Mouse (Mus musculus) c-Kit-positive CD71-positive TER-119-positive erythroid progenitor cells, embryonic 14.5 days (primary cell): ENCODE measurements at regions not wholly inside any gene's neighbourhood (a gene's known extent, or its start where the extent isn't known, plus 50 kb on each side); places are given as distances from the start of the nearest gene placed in this dataset.
"Not testable (repeated sequence)": the region's sequence is repeated elsewhere in the genome, so short reads cannot be mapped to it uniquely, and the experiment has no call there.

ENCODE experiments used
- DNase-seq: peaks from one replicate; pipeline ENCODE4 v3.0.0-alpha.2; 2013; ENCODE audit warnings: low spot score

DNA sequence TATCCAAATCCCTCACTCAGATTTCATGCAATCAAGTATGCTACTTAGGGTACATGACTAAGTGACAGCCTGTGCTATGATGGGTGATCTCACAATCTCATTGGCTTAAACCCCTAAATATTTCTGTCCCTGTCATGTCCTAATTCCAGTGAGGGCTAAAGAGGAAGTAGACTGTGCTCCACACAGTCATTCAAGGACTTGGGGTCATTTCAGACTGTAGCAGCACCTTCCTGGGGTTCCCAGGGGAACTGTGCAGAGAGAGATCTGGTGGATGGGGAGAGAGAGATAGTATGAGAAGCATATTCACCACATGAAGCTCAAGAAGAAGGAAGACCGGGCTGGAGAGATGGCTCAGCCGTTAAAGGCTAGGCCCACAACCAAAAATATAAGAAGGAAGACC lies 100.7 kb downstream of the H2al2a start:
- no peak for DNase-seq

DNA sequence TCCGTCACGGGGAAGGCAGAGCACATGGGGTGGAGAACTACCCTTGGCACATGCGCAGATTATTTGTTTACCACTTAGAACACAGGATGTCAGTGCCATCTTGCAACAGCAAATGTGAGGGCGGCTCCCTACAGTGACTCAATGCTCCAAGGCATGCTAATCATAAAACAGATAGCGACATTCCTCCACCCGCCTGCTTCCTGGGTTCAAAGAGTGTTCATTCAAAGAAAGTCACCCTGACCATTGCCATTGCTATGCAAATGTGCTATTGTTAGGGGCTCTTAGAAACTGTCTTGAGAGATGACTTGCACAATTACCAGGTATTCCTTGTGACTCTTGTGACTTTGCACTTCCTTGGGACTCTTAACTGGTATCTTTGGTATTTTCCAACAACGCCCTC lies 104.1 kb downstream of the H2al2a start:
- not testable (repeated sequence) for DNase-seq

DNA sequence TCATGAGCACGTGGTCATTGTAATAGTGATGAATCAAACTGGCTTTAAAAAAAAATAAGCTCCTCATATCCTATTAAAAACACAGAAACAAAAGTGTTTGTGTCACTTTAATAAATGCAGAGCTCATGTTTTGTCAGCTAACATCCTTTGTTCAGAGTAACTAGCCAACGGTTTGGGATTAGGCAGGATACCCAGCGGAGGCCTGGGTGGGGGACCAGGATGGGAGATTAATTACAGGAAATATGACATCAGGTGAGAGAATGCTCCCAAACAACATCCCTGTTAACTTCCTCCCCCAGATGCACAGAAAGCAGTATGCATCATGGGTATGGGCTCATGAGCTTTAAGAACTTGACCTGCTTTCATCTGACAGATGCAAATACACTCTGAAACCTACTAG lies 109.1 kb downstream of the H2al2a start:
- DNase-seq, result no peak

DNA sequence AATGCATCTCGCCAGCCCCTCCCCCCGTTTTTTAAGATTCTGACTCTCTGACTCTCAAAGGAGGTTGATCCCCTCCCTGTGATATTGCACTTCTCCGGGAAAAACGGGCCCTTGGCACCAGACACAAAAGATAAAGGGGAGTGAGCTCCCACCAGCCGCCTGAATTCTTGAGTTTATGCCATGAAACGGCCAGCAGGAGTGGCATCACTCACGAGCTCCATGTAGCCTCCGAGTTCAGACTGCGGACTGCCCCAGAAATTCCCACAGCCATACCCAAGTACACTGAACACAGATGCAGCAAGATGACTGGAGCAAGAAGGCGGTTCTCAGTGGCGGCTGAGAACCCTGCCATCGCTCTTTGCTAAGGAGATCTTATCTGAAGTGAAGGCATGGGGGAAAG lies 114.4 kb downstream of the H2al2a start:
- DNase-seq, result no peak

DNA sequence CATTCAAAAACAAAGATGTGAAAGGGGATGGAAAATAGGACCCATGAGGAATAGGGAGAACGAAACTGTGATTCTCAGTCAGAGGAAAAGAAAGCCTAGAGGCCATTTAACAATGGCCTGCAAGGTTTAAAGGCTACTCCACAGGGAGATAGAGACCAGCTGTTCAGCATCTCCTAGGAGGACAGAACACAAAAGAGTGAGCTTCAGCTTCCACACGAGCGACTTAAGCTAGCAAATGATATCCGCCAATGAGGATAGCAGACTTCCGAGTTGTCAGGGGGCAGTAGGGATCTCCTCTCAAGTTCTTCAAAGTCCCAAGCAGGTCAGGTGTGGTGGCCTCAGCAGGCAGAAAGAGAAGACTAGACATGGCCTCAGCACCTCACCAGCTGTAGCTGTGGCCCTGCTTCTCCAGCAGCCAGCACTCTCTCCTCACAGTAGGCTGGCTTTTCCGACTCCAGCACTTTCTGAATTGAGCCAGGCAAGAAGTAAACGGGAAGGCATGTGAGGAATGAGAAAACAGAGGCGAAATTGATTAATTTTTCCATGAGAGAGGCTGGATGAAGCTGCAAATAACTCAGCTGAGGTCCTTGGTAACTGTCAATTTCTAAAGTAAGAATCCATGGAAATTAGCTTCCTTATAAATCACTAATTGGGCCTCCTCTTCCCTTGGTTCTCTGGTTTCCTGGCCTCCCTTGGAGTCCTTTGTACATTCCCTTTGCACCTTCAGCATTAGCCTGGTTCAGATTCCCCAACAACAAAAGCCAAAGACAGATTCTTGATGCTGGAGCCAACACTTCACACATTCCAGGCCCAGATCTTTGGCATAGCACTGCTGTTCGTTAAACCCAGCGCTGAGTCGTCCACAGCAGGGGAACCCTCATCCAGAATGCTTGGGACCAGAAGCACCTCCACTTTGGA lies 115.7 kb downstream of the H2al2a start:
- no peak for DNase-seq

- no peak for DNase-seq
Measured at GRCm38 (mm10) chr2:17877901-17878300, 118.9 kb downstream of the H2al2a start.

DNA sequence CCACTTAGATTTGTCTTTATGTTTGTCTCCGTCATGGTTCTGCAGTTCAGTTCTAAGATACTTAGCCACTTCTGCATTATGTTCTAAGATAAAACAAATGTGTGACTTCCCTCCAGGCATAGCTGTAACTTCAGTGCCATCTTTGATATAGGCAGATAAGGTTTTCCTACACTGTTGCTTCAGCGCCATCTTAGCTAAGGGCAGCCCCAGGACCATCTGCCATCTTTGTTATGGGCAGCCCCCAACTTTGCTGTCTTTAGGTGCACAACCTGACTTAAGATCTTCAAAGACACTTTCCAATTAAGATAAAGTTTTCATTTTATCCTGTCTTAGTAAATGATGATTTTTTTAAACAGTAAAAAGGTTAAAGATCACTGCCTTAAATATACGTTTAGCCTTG lies 119.8 kb downstream of the H2al2a start:
- no peak for DNase-seq

GRCm38 (mm10) chr2:17876155-17876554 lies 120.6 kb downstream of the H2al2a start:
- DNase-seq, result no peak

- no peak for DNase-seq
Measured at GRCm38 (mm10) chr2:17870562-17870961, 126.2 kb downstream of the H2al2a start.

DNA sequence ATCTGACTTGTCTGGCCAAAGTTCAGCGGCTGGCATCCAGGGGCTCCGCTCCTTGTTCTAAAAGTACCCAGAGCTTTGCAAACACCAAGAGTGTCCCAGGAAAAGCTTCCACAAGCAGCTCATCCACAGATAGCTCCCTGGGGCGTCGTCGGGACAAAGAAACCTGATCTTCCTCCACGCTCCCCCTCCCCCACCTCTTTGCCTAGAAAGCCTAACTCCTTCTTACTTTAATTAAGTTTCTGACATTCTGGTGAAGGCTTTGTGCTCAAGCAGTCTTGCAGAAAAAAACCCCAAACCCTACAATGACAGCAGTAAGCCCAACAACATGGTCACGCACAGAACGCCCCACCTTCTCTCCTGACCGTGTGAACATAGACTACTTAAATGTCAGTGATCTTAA lies 128.6 kb downstream of the H2al2a start:
- no peak for DNase-seq

- DNase-seq, result no peak
Measured at GRCm38 (mm10) chr2:17867341-17867740, 129.4 kb downstream of the H2al2a start.

- DNase-seq, result no peak
Measured at GRCm38 (mm10) chr2:17861765-17862495, 130.7 kb upstream of the Nebl start.

DNA sequence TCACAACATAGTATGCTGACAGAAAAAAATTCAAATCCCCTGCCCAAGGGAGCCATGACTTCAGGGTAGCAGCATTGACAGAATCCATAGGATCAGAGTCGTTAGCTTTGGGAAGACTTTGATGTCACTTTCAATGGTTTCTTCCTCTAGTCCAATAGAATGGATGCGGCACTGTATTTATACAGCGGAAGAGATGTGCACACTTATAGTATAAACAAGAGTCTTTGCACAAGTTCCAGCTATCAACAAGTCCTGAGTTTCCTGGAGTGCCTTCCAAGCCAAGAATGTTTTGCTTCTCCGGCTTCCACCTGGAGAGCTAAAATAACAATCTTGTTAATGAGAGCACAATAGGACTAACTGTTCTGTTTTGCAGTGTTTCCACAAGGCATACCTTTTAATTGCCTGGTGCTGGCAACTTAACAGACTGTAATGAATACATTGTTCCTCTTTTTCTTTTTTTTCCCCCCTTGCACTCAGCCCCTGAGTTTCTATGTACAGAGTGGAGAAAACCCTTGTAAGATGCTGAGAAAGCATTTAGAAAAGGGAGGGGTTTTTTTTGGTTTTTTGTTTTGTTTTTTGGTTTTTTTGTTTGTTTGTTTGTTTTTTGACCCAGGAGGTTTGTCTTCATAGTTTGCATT lies 129.8 kb upstream of the Nebl start:
- no peak for DNase-seq

DNA sequence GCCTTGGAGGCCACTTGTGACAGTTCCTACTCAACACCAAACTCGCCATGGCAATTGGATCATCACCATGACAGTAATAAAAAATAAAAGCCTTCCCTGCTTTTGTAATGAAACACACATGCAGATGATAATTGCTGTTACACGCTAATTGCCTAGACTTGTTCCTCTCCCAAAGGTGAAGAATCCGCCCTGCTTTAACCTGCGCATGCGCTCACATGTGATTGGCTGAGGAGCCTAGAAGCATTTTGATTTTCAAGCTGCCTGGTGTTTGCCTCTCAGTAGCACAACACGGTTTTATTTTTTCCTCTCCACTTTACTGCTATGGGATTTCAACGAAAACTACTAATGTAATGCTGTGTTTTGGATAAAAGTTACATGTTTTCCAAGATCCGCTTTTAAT lies 128.0 kb upstream of the Nebl start:
- no peak for DNase-seq

DNA sequence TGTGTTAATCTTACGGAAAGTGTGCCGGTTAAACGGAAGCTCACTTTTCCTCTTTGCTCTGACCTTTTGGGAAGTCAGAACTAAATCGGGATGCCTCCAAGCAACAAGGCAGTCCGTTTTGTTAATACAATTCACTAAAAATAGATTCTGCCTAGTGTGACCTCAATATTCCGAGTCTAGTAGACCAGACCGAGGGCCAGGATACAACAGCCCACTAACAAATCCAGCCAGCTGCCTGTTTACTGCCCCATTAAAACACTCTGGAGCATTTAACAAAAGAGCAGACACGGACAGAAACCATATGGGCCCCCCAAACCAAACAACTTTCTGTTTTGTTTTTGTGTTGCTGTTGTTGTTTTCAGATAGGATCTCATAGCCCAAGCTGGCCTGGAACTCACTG lies 127.1 kb upstream of the Nebl start:
- no peak for DNase-seq

DNA sequence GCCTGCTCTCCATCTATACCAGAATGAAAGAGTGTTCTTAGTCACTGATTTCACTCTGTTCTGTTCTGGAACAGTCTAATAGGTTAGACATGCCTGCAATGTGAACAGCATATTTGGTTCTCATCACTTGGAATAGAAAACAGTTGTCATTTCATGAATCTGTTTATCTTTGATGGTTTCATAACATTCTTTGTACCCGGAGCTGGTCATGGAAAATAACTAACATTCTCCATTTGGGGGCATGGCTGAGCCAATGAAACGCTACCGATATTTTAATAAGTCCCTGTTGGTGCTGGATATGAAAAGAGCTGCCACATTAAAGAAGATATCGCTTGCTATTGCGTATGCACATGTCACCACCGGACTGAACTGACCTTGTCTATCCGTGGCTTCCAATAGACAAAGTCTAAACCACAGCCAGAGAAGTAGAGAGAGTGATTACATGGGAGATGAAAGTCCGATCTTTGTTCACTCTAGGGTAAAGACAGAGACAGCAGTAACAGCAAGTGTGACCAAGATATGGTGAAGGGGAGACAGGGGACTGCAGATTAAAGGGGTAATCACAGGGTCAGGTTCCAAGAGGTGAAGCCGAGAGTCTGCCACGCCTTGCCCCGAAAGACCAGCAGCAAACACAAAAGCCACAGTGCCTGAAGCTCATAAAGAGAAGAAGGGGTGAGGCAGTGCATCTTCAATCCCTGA lies 124.5 kb upstream of the Nebl start:
- DNase-seq, result no peak

DNA sequence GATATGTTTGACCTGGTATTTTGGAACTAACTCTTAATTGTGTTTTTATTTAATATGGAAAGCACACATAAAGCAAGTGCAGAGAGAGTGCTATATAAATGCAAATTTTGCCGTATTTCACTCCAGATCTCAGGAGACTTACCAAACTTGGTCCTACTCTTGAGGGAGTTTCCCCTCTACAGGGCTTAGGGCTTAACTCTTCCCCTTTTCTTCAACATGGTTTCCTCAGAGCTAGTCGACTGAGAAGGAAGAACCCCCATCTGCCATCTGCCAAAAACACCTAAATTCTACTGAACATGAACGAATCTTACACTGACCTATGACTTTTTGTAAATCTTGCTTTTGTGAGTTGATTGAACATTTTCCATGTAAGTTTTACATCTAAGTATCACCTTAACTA lies 122.8 kb upstream of the Nebl start:
- no peak for DNase-seq

GRCm38 (mm10) chr2:17853500-17854011 lies 122.3 kb upstream of the Nebl start:
- DNase-seq, result no peak

GRCm38 (mm10) chr2:17852740-17853499 lies 121.7 kb upstream of the Nebl start:
- DNase-seq, result no peak

DNA sequence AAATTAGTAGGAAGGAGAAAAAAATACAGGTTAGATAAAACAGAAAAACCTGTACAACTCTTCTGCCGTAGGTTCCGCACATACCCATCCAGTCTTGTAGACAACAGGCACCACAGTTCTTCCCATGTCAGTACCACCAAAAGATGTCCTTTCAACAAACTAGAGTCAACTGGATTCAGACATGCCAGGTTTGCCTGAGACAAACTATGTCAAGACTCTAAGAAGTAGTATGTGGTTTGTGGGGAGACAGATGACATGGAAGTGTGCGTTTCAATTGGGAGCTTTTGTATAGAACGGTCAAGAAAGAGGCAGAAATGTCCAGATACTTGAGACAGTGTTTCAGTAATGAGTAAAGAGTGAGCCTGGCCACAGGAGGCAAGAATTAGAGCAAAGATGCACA lies 119.5 kb upstream of the Nebl start:
- DNase-seq, result no peak

GRCm38 (mm10) chr2:17849267-17849666 lies 118.0 kb upstream of the Nebl start:
- no peak for DNase-seq
